Mouse (Mus musculus) brain, embryonic 14.5 days (tissue): ENCODE results near the gene A630076J17Rik. TPM values are rescaled to one million over a fixed set of nuclear protein-coding genes. Genes with fewer than 3 reads are reported as not detected.

ENCODE experiments used
- DNase-seq: peaks from one replicate; pipeline ENCODE4 v3.0.0-alpha.2; 2011; ENCODE audit warnings: low read depth
- CTCF ChIP-seq: fragments of 200-500 bp; IDR thresholded peaks from 2 replicates; pipeline ENCODE4 v1.5.1; 2012; ENCODE audit warnings: inconsistent platforms, mild to moderate bottlenecking, moderate library complexity, borderline replicate concordance; ENCODE audit not compliant: insufficient read depth, insufficient read length; ENCODE audit errors: extremely low read depth
- POLR2A ChIP-seq: fragments of 200-500 bp; IDR thresholded peaks from 2 replicates; pipeline ENCODE4 v1.6.1; 2012; ENCODE audit warnings: mild to moderate bottlenecking, inconsistent platforms, borderline replicate concordance; ENCODE audit not compliant: poor library complexity, insufficient read depth, insufficient read length, severe bottlenecking; ENCODE audit errors: extremely low read depth
- polyA plus RNA-seq: library from polyadenylated mRNA; depleted of rRNA; stranded (reverse); fragments of >200 nt; gene quantifications from 2 replicates; pipeline ENCODE4 v1.2.3, GENCODE M21; 2012; rRNA removed

Gene A630076J17Rik
- polyA plus RNA-seq, result not detected in 2 replicates

GRCm38 (mm10) chr3:107230527-107230926 is at the start of gene A630076J17Rik:
Gene A630076J17Rik, plus strand, starts transcription at chr3:107230614.
- no peak for DNase-seq
- TF ChIP-seq POLR2A (no peak), CTCF (no peak)

GRCm38 (mm10) chr3:107180860-107181259 is 49.6 kb upstream of the A630076J17Rik start:
- TF ChIP-seq POLR2A, result no peak
- TF ChIP-seq CTCF, result no peak
- DNase-seq, result no peak

- no peak for DNase-seq
- no peak for TF ChIP-seq CTCF
Observed at GRCm38 (mm10) chr3:107182756-107183155, 47.7 kb upstream of the A630076J17Rik start, which contains the start of gene Kcna10. Gene Kcna10, plus strand, starts transcription at chr3:107183056.

- TF ChIP-seq CTCF (no peak), POLR2A (no peak)
- peak; percentile 31 for DNase-seq
Observed at GRCm38 (mm10) chr3:107183178-107183577, 47.2 kb upstream of the A630076J17Rik start.

GRCm38 (mm10) chr3:107185597-107185996 is 44.8 kb upstream of the A630076J17Rik start:
- DNase-seq, result no peak
- no peak for TF ChIP-seq CTCF
- TF ChIP-seq POLR2A, result no peak

GRCm38 (mm10) chr3:107187022-107187421 is 43.4 kb upstream of the A630076J17Rik start:
- TF ChIP-seq CTCF (no peak), POLR2A (no peak)
- no peak for DNase-seq

- TF ChIP-seq POLR2A, result no peak
- peak; percentile 95 for TF ChIP-seq CTCF
- DNase-seq, result peak; percentile 85
Observed at GRCm38 (mm10) chr3:107188226-107188899, 42.1 kb upstream of the A630076J17Rik start.

GRCm38 (mm10) chr3:107201310-107202180 is 28.9 kb upstream of the A630076J17Rik start:
- DNase-seq, result peak; percentile 85
- no peak for TF ChIP-seq POLR2A
- no peak for TF ChIP-seq CTCF

GRCm38 (mm10) chr3:107204413-107204812 is 26.0 kb upstream of the A630076J17Rik start:
- DNase-seq, result no peak
- TF ChIP-seq POLR2A, result no peak
- TF ChIP-seq CTCF, result no peak

GRCm38 (mm10) chr3:107205170-107205569 is 25.2 kb upstream of the A630076J17Rik start:
- TF ChIP-seq CTCF, result no peak
- TF ChIP-seq POLR2A, result no peak
- no peak for DNase-seq

- TF ChIP-seq POLR2A (no peak), CTCF (peak; percentile 81; the same call in 1 of the 2 replicates)
- peak; percentile 79 for DNase-seq
Observed at GRCm38 (mm10) chr3:107205994-107206393, 24.4 kb upstream of the A630076J17Rik start.

- no peak for DNase-seq
- no peak for TF ChIP-seq CTCF
- TF ChIP-seq POLR2A, result no peak
Observed at GRCm38 (mm10) chr3:107206490-107207150, 23.8 kb upstream of the A630076J17Rik start.
